Mouse (Mus musculus) megakaryocyte, embryonic 14.5 days (primary cell): ENCODE data around the gene 3110009E18Rik.

Source experiments
- FLI1 ChIP-seq: IDR thresholded peaks from 2 replicates; pipeline ENCODE4 v1.6.1; 2012; ENCODE audit warnings: low read length, inconsistent platforms, mixed read lengths
- GATA1 ChIP-seq: IDR thresholded peaks from 3 replicates; pipeline ENCODE4 v1.6.1; 2012; ENCODE audit warnings: mixed read lengths, low read length, inconsistent platforms, borderline replicate concordance

GRCm38 (mm10) chr1:120112251-120113187 lies 8.5 kb upstream of the 3110009E18Rik start:
- no peak for TF ChIP-seq GATA1
- TF ChIP-seq FLI1: no peak
